Mouse (Mus musculus) B cell, adult 67 days (primary cell): ENCODE measurements around the gene Cldn14. TPM values are rescaled to one million over a fixed set of nuclear protein-coding genes. Genes with fewer than 3 reads are reported as not detected.

Experiments used
- total RNA-seq, 2 experiments: library from RNA; stranded (reverse); gene quantifications; 4 replicates each; pipeline ENCODE4 v1.2.4; 2023

Gene Cldn14
- total RNA-seq: not detected

DNA sequence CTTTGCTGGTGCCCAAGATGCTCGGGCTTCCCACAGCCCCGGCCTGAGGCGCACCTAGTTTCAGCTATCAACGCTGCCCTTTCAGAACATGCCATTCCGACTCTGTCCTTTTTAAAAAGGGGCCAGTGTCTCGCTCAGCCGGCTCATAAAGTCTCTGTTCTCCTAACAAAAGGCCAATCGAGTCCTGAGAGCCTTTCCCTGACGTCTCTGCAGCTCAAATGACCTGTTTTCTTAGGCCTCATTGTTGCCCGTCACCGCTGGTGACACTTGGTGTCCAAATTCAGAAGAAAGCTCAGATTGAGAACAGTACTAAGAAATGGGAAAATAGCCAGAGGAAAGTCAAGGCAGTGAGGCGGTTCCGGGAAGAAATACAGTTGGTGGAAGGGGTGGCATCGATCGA lies at the start of gene Cldn14:
Gene Cldn14 (minus strand): TSS at position 101 of the 400 bp plus-strand sequence.

DNA sequence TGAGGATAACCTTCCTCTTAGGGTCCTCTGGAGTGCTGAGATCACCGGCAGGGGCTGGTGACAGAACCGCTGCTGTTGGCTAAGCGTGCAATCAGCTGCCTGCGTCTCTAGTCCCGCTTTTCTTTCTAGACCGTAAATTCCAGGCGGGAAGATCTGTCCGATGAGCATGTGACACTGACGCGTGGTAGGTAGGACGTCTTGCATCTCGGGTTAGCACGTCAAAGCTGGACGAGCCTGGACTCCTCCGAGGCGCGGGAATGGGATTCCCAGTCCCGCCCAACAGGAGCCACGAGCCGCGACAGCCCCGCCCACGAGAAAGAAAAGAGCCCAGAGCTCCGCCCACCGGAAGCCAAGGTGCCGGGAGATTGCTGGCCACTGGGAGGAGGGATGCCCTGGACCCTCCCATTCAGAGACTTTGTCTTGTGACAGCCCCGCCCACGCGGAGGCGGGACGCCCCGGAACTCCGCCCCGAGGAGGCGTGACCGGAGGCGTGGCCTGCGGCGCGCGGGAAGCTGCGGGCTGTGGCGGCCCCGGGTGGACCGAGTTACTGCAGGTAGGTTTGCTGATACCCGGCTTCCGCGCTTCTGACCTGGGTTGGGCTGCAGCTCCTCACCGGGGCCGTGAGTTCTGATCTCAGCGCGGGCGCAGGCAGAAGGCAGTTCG lies 125.1 kb downstream of the Cldn14 start, which contains the start of gene Chaf1b:
Gene Chaf1b (plus strand): TSS at position 479 of the 663 bp plus-strand sequence.

Other genes starting within 250 kb of the Cldn14 start
- gene Morc3, start 176.7 kb downstream of the Cldn14 start, total RNA-seq: 100 to 1,000 TPM; 141 to 183 TPM
- 10 to 100 TPM in 1 of 2 experiments, 1 to 10 TPM in 1; 9.6 to 12.7 TPM for gene Chaf1b, start 124.9 kb downstream of the Cldn14 start, total RNA-seq
- gene Sim2, start 76.1 kb upstream of the Cldn14 start, total RNA-seq: not detected